Mouse (Mus musculus) small intestine, adult 2 months (tissue): ENCODE results near the gene Sipa1l2.

Experiments
- CTCF ChIP-seq: fragments of 200-500 bp; IDR thresholded peaks from 2 replicates; pipeline ENCODE4 v1.5.1; 2012; ENCODE audit warnings: low read depth, mild to moderate bottlenecking, control low read depth, inconsistent platforms, low read length, moderate library complexity, mixed read lengths; ENCODE audit not compliant: insufficient replicate concordance, insufficient read length; ENCODE audit errors: extremely low read depth
- POLR2A ChIP-seq: fragments of 200-500 bp; IDR thresholded peaks from 2 replicates; pipeline ENCODE4 v1.6.1; 2012; ENCODE audit warnings: low read depth, mild to moderate bottlenecking, control low read depth, inconsistent platforms, low read length, moderate library complexity

GRCm38 (mm10) chr8:125616935-125617334, 47.3 kb upstream of the Sipa1l2 start:
- TF ChIP-seq POLR2A (no peak), CTCF (no peak)
